Mouse (Mus musculus) cortical plate, adult 2 months (tissue): ENCODE data around the gene Kcnab1.

Experiments used
- CTCF ChIP-seq: fragments of 200-500 bp; IDR thresholded peaks from 2 replicates; pipeline ENCODE4 v1.5.1; 2011; ENCODE audit warnings: mild to moderate bottlenecking, control low read depth, low read length; ENCODE audit not compliant: insufficient read depth; ENCODE audit errors: extremely low read depth
- POLR2A ChIP-seq: fragments of 200-500 bp; IDR thresholded peaks from 2 replicates; pipeline ENCODE4 v1.6.1; 2011; ENCODE audit warnings: mild to moderate bottlenecking, low read length, control low read depth; ENCODE audit not compliant: insufficient read depth; ENCODE audit errors: extremely low read depth

DNA sequence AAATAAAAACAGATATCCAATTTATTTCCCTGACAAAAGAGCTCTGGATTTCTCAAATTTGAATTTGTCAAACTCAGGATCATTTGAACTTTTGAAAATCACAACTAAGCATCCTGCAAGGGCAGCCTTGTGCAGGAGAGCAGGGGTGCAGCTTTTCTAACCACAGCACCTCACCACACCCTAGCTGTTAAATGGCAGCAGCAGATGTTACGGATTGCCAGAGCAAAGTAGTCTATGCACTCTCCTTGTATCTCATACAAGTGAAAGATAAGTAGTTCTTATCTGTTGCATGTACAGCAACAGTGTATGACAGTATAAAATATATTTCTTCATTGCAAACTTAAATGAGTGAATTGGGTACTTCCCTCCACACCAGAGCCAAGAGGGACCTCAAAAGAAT is 20.4 kb downstream of the Kcnab1 start:
- TF ChIP-seq CTCF (no peak), POLR2A (no peak)
